Mouse (Mus musculus) forebrain, embryonic 15.5 days (tissue): ENCODE results near the gene Ankrd44. TPM values are rescaled to one million over a fixed set of nuclear protein-coding genes. Genes with fewer than 3 reads are reported as not detected.

Experiments
- ATAC-seq: fragments of 200-750 bp; cut with Nextera tagmentation; replicated peaks from 2 replicates; pipeline ENCODE4 v1.8.0; 2017; ENCODE audit warnings: mild to moderate bottlenecking, moderate TSS enrichment, moderate library complexity
- H3K27ac ChIP-seq: fragments of 300-500 bp; sonication (generic); replicated peaks from 2 replicates; pipeline ENCODE4 v1.5.1; 2015; ENCODE audit warnings: mild to moderate bottlenecking, inconsistent platforms
- H3K27me3 ChIP-seq: fragments of 300-500 bp; sonication (generic); 2 replicates; pipeline ENCODE4 v1.6.1; 2015; ENCODE audit warnings: inconsistent platforms
- H3K36me3 ChIP-seq: fragments of 300-500 bp; sonication (generic); 2 replicates; pipeline ENCODE4 v1.6.1; 2015; ENCODE audit warnings: mild to moderate bottlenecking, inconsistent platforms
- H3K4me1 ChIP-seq: fragments of 300-500 bp; sonication (generic); 2 replicates; pipeline ENCODE4 v1.6.1; 2015; ENCODE audit warnings: inconsistent platforms
- H3K4me2 ChIP-seq: fragments of 300-500 bp; sonication (generic); replicated peaks from 2 replicates; pipeline ENCODE4 v1.6.1; 2015; ENCODE audit warnings: mild to moderate bottlenecking, inconsistent platforms
- H3K4me3 ChIP-seq: fragments of 300-500 bp; sonication (generic); 2 replicates; pipeline ENCODE4 v1.5.1; 2015; ENCODE audit warnings: mild to moderate bottlenecking, inconsistent platforms
- H3K9ac ChIP-seq: fragments of 300-500 bp; sonication (generic); replicated peaks from 2 replicates; pipeline ENCODE4 v1.6.1; 2015; ENCODE audit warnings: mild to moderate bottlenecking, inconsistent platforms
- H3K9me3 ChIP-seq: fragments of 300-500 bp; sonication (generic); 2 replicates; pipeline ENCODE4 v1.6.1; 2016; ENCODE audit warnings: inconsistent platforms
- WGBS: fragments of 180-500 bp; shearing (Covaris S2); methylation state at CpG from one replicate; pipeline ENCODE4 v1.1.7; 2015; ENCODE audit warnings: mixed read lengths; 5-methylcytosine and 5-hydroxymethylcytosine counted together
- polyA plus RNA-seq: library from polyadenylated mRNA; unstranded; fragments of >200 nt; fragmentation: Nextera tagmentation; extraction: Ambion mirVana; gene quantifications from 2 replicates; pipeline ENCODE4 v1.2.1, GENCODE M21; 2015

Ankrd44 gene
- polyA plus RNA-seq, 1 experiment from 2014 or later: 21.5 TPM

DNA sequence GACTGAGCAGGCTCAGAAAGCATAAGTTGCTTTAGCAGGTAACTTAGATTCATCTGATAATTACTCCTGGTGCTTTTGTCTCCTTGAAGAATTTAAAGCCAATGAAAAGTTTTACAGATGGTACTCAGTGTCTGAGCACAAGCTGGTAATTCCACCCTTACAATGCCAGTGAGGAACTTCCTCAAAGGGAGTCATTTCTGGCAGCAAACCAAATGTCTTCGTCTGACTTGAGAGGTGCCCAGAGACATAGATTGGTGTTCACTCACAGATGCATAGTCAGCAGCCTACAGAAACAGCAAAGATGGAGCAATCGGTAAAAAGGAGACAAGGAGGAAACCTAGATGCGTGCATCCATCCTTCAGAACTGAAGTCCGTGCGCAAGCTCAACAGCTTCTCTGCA, 7.5 kb upstream of the Ankrd44 start:
- Histone ChIP-seq H3K27me3 (no peaks in the 10 kb centered on the region), H3K9me3 (no peaks in the 10 kb centered on the region), H3K27ac (no peak overlapping the region), H3K4me3 (no peak overlapping the region), H3K36me3 (no peaks in the 10 kb centered on the region), H3K9ac (no peak overlapping the region), H3K4me1 (no peaks in the 10 kb centered on the region), H3K4me2 (no peak overlapping the region)
- WGBS: 88% methylated on average over 5 of the region's 5 CpGs
- ATAC-seq: no peak

DNA sequence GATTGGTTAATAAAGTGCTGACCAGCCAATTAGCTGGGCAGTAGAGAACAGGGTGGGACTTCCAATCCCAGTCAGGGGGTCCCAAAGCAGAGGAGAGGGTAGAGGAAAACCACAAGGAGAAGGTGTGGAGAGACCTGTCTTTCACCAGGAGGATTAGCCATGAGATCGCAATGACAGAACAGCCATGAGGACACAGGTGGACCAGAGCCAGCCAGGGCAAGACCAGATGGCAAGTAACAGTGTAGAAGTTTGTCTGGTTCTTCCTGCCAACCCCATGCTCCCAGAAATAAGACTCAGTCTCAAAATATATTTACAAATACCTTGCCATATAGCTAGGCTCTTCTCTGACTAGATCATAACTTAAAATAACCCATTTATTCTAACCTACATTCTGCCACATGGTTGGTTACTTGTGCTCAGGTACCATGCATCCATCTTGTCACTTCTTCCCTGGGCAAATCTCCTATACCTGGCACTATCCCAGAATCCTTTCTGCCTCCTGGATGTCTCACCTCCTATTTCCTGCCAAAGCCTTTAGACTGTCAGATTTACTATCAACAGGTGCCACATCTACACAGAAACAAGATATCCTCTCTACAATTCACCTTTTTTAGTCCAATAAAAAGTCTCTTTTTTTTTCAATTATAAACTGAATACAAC, 6.4 kb upstream of the Ankrd44 start:
- H3K4me2 ChIP-seq: no peak overlapping the region
- 78% methylated on average over 1 of the region's 1 CpGs for WGBS
- H3K27me3 ChIP-seq: no peaks in the 10 kb centered on the region
- H3K9ac ChIP-seq: no peak overlapping the region
- H3K36me3 ChIP-seq: no peaks in the 10 kb centered on the region
- no peak overlapping the region for H3K4me3 ChIP-seq
- no peak overlapping the region for H3K27ac ChIP-seq
- no peaks in the 10 kb centered on the region for H3K4me1 ChIP-seq
- no peak for ATAC-seq
- no peaks in the 10 kb centered on the region for H3K9me3 ChIP-seq

DNA sequence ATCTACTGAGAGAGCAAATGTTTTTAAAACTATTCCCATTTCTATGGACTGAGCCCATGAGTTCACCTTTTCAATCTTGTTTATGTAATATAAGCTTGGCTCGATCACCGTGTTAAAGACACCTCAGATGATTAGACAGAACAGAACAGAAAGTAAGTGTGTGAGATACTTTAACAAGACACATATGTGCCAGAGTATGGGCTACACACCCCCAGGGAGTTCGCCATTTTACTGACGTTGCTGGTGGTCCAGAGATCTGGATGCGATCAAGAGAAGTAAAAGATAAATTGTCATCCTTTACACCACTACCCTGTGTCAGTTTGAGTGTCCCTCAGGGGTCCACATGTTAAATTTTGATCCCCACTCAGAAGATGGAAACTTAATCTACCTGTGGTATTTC, 5.0 kb upstream of the Ankrd44 start:
- no peaks in the 10 kb centered on the region for H3K4me1 ChIP-seq
- H3K4me2 ChIP-seq: no peak overlapping the region
- ATAC-seq: no peak
- no peak overlapping the region for H3K27ac ChIP-seq
- no peak overlapping the region for H3K9ac ChIP-seq
- no peaks in the 10 kb centered on the region for H3K36me3 ChIP-seq
- no peaks in the 10 kb centered on the region for H3K27me3 ChIP-seq
- 87% methylated on average over 5 of the region's 5 CpGs for WGBS
- H3K9me3 ChIP-seq: no peaks in the 10 kb centered on the region
- H3K4me3 ChIP-seq: no peak overlapping the region

- no peak overlapping the region for H3K9ac ChIP-seq
- ATAC-seq: no peak
- no peaks in the 10 kb centered on the region for H3K36me3 ChIP-seq
- H3K4me2 ChIP-seq: no peak overlapping the region
- H3K27me3 ChIP-seq: no peaks in the 10 kb centered on the region
- H3K4me3 ChIP-seq: no peak overlapping the region
- no peaks in the 10 kb centered on the region for H3K9me3 ChIP-seq
- no peaks in the 10 kb centered on the region for H3K4me1 ChIP-seq
- WGBS: 62% methylated on average over 8 of the region's 8 CpGs
- H3K27ac ChIP-seq: no peak overlapping the region
Observed at GRCm38 (mm10) chr1:54930670-54931200, 4.5 kb upstream of the Ankrd44 start.

DNA sequence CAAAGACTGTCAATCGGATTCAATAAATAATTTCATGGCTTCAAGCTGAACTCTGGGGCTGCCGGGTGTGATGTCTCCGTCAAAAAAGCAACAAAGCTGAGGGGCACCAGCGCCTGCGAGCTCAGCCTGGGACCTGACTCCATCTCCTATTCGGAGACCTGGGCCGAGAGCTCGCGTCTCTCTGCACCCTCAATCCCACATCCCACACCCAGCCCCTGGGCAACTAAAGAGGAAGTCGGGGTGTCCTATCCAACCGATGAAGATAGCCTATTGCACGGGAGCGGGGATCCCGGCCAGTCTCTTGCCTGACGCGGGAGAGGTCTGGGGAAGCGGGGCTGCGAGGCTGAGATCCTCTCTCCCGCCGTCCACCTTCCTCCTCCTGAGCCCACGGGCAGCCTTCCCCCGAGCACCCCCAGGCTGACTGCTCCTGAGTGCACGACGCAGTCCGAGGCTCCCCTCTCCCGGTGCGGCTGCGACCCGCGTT, 694 bp downstream of the Ankrd44 start:
- Histone ChIP-seq H3K36me3 (no peaks in the 10 kb centered on the region), H3K4me2 (peak overlapping the region; percentile 67), H3K9ac (peak overlapping the region; percentile 77), H3K4me3 (peak overlapping the region; percentile 71), H3K4me1 (peaks cover 14% of the 10 kb centered on the region), H3K27me3 (no peaks in the 10 kb centered on the region), H3K9me3 (no peaks in the 10 kb centered on the region), H3K27ac (peak overlapping the region; percentile 93)
- under 1% methylated on average over 30 of the region's 30 CpGs for WGBS
- ATAC-seq: peak; percentile 45

- Histone ChIP-seq H3K9ac (peak overlapping the region; percentile 77), H3K36me3 (no peaks in the 10 kb centered on the region), H3K27ac (0 out of 2 replicates have a peak overlapping the region, but pooled peaks have one; percentile 93), H3K4me1 (peaks cover 14% of the 10 kb centered on the region), H3K4me2 (peak overlapping the region; percentile 67), H3K9me3 (no peaks in the 10 kb centered on the region), H3K27me3 (no peaks in the 10 kb centered on the region), H3K4me3 (peak overlapping the region; percentile 71)
- no peak for ATAC-seq
- 47% methylated on average over 7 of the region's 7 CpGs for WGBS
Observed at GRCm38 (mm10) chr1:54924760-54925159, 1.4 kb downstream of the Ankrd44 start.

- no peak overlapping the region for H3K9ac ChIP-seq
- 90% methylated on average over 4 of the region's 4 CpGs for WGBS
- no peak overlapping the region for H3K27ac ChIP-seq
- ATAC-seq: no peak
- no peaks in the 10 kb centered on the region for H3K9me3 ChIP-seq
- H3K4me3 ChIP-seq: peak overlapping the region; percentile 71; the same call in 1 of the 2 replicates
- H3K4me1 ChIP-seq: peaks cover 14% of the 10 kb centered on the region
- peak overlapping the region; percentile 67 for H3K4me2 ChIP-seq
- no peaks in the 10 kb centered on the region for H3K36me3 ChIP-seq
- no peaks in the 10 kb centered on the region for H3K27me3 ChIP-seq
Observed at GRCm38 (mm10) chr1:54924309-54924685, 1.9 kb downstream of the Ankrd44 start.

DNA sequence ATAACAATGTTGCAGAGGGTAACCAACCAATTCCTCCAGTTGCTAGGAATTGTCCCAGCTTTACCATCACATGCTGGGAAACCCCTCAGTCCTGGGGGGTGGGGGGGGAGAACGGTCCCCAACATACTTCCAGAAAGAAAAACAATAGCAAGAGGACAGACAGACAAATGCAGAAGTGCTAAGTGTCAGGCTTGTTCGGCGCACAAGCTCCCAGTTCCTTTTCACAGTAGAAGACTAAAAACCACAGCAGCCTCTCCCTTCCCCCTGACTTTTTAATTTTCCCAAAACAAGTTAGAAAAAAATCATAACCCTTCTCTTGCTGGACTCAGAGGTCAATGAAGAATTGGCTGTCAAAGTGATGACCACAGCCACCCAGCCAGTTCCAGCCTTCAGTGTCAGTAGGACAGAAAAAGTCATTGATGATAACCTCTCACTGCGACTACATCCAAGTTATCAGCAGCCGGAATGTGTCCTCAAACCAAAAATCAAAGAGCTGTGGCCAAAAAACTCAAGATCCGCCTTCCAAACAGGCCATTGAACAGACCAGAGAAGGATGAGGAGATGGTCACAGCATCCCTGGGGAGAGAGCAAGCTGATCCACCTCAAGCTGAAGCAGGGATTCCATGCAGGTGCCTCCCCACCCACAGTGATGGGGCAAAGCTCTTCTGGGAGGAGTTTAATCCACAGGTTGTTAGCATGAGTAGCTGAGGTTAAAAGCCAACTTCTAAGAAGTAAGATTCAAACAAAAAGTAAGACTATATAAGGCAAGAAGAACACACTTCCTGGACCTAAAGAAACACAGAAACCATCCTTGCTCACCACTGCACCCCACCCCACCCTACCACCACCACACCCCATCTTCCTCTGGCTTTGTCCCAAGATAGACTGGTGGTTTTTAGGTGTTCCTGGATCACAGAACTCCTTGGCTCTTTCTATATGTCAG, 2.5 kb downstream of the Ankrd44 start:
- no peak overlapping the region for H3K9ac ChIP-seq
- H3K9me3 ChIP-seq: no peaks in the 10 kb centered on the region
- 90% methylated on average over 6 of the region's 6 CpGs for WGBS
- no peaks in the 10 kb centered on the region for H3K27me3 ChIP-seq
- H3K27ac ChIP-seq: no peak overlapping the region
- no peak for ATAC-seq
- H3K4me2 ChIP-seq: no peak overlapping the region
- no peak overlapping the region for H3K4me3 ChIP-seq
- H3K4me1 ChIP-seq: peaks cover 14% of the 10 kb centered on the region
- H3K36me3 ChIP-seq: no peaks in the 10 kb centered on the region

GRCm38 (mm10) chr1:54922707-54923106, 3.5 kb downstream of the Ankrd44 start:
- H3K36me3 ChIP-seq: no peaks in the 10 kb centered on the region
- H3K4me3 ChIP-seq: no peak overlapping the region
- no peak for ATAC-seq
- WGBS: 57% methylated on average over 8 of the region's 8 CpGs
- H3K4me2 ChIP-seq: no peak overlapping the region
- H3K27me3 ChIP-seq: no peaks in the 10 kb centered on the region
- H3K4me1 ChIP-seq: peaks cover 14% of the 10 kb centered on the region
- H3K9ac ChIP-seq: no peak overlapping the region
- H3K9me3 ChIP-seq: no peaks in the 10 kb centered on the region
- H3K27ac ChIP-seq: 0 out of 2 replicates have a peak overlapping the region, but pooled peaks have one; percentile 12

- H3K27me3 ChIP-seq: no peaks in the 10 kb centered on the region
- no peaks in the 10 kb centered on the region for H3K9me3 ChIP-seq
- no peaks in the 10 kb centered on the region for H3K36me3 ChIP-seq
- WGBS: 85% methylated on average over 12 of the region's 12 CpGs
- H3K4me1 ChIP-seq: peaks cover 14% of the 10 kb centered on the region
- ATAC-seq: no peak
- no peak overlapping the region for H3K9ac ChIP-seq
- 0 out of 2 replicates have a peak overlapping the region, but pooled peaks have one; percentile 12 for H3K27ac ChIP-seq
- no peak overlapping the region for H3K4me3 ChIP-seq
- H3K4me2 ChIP-seq: no peak overlapping the region
Observed at GRCm38 (mm10) chr1:54922025-54922574, 4.1 kb downstream of the Ankrd44 start.

- 95% methylated on average over 4 of the region's 4 CpGs for WGBS
- Histone ChIP-seq H3K27ac (no peak overlapping the region), H3K9me3 (no peaks in the 10 kb centered on the region), H3K36me3 (no peaks in the 10 kb centered on the region), H3K9ac (no peak overlapping the region), H3K4me2 (no peak overlapping the region), H3K4me3 (no peak overlapping the region), H3K27me3 (no peaks in the 10 kb centered on the region), H3K4me1 (peaks cover 13% of the 10 kb centered on the region)
- no peak for ATAC-seq
Observed at GRCm38 (mm10) chr1:54920132-54920531, 6.1 kb downstream of the Ankrd44 start.

GRCm38 (mm10) chr1:54916456-54916855, 9.7 kb downstream of the Ankrd44 start:
- no peak overlapping the region for H3K4me2 ChIP-seq
- no peak overlapping the region for H3K4me3 ChIP-seq
- no peaks in the 10 kb centered on the region for H3K36me3 ChIP-seq
- H3K9ac ChIP-seq: no peak overlapping the region
- no peak overlapping the region for H3K27ac ChIP-seq
- H3K9me3 ChIP-seq: no peaks in the 10 kb centered on the region
- WGBS: 85% methylated on average over 4 of the region's 4 CpGs
- ATAC-seq: no peak
- no peaks in the 10 kb centered on the region for H3K27me3 ChIP-seq
- H3K4me1 ChIP-seq: no peaks in the 10 kb centered on the region; the same call in 1 of the 2 replicates
